Mouse (Mus musculus) thymus, adult 2 months (tissue): ENCODE results near the gene Rapsn.

ENCODE experiments used
- CTCF ChIP-seq: fragments of 200-500 bp; IDR thresholded peaks from 2 replicates; pipeline ENCODE4 v1.5.1; 2012; ENCODE audit warnings: mild to moderate bottlenecking, control low read depth, low read length, moderate library complexity, borderline replicate concordance; ENCODE audit not compliant: control insufficient read depth, poor library complexity, insufficient read depth; ENCODE audit errors: extremely low read depth
- POLR2A ChIP-seq: fragments of 200-500 bp; IDR thresholded peaks from 2 replicates; pipeline ENCODE4 v1.6.1; 2012; ENCODE audit warnings: mild to moderate bottlenecking, low read length, control low read depth, moderate library complexity; ENCODE audit not compliant: control insufficient read depth, poor library complexity, insufficient read depth; ENCODE audit errors: extremely low read depth

- no peak for TF ChIP-seq CTCF
- TF ChIP-seq POLR2A = no peak
Observed at GRCm38 (mm10) chr2:91041786-91042185, 6.4 kb downstream of the Rapsn start.
